Mouse (Mus musculus): Measurements from ENCODE around the gene Bdh1. TPM values are rescaled to one million over a fixed set of nuclear protein-coding genes. Genes with fewer than 3 reads are reported as not detected.
A peak's percentile ranks its signal among the peaks of the same experiment; 100 is the strongest.

Gene Bdh1
- polyA plus RNA-seq, 1 experiment from 2014 or later, result 43.4 TPM

DNA sequence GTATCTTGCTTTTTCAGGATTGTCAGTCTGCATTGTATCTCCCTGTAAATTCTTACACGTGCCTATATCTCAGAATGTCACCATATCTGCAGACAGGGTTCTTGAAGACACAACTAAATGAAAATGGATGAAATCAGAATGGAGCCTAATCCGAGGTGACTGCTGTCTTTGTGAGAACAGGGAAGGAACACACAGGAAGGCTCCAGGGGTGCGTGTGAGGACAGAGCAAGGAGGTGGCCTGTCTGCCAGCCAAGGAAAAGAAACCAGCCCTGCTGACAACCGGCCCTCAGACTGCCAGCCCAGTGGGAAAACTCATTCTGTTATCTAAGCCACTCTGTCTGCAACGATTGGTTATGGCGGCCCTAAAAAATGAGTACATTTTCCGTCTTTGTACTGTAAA lies 73.3 kb downstream of the Bdh1 start:
- no peaks in the 10 kb centered on the region for H3K36me3 ChIP-seq
- H3K9ac ChIP-seq, result no peak overlapping the region
- ATAC-seq (ENCODE audit: insufficient number of reproducible peaks, low FRiP score, low TSS enrichment, low read depth), result no peak
- 62% methylated on average over 7 of the region's 7 CpGs for WGBS
- H3K4me3 ChIP-seq, result no peak overlapping the region
- H3K4me2 ChIP-seq, result no peak overlapping the region
- H3K9me3 ChIP-seq, result no peaks in the 10 kb centered on the region
- peaks cover 34% of the 10 kb centered on the region for H3K4me1 ChIP-seq
- H3K27me3 ChIP-seq, result no peaks in the 10 kb centered on the region
- no peak overlapping the region for H3K27ac ChIP-seq

DNA sequence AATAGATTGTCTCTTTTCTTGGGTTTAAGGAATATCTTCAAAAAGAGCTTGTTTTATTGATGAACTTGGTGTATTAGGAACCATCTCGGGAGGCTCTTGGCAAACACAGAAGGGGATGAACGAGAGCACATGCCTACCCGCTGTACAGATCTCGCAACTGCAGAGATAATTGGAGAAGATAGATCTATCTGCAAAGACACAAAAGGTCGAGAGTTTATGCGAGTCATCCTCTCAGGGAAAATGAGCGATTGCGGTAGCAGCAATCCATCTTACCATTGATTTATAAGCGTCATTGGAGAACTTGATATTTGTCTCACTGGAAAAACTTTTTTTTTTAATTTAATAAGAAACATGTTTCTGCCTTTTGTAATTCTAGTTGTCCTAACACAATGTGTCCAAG lies 73.7 kb downstream of the Bdh1 start:
- WGBS, result 62% methylated on average over 9 of the region's 9 CpGs
- no peak overlapping the region for H3K4me3 ChIP-seq
- no peaks in the 10 kb centered on the region for H3K9me3 ChIP-seq
- no peak overlapping the region for H3K27ac ChIP-seq
- no peak for ATAC-seq (ENCODE audit: insufficient number of reproducible peaks, low FRiP score, low TSS enrichment, low read depth)
- H3K27me3 ChIP-seq, result no peaks in the 10 kb centered on the region
- H3K36me3 ChIP-seq, result no peaks in the 10 kb centered on the region
- peaks cover 38% of the 10 kb centered on the region for H3K4me1 ChIP-seq
- H3K4me2 ChIP-seq, result no peak overlapping the region
- no peak overlapping the region for H3K9ac ChIP-seq

DNA sequence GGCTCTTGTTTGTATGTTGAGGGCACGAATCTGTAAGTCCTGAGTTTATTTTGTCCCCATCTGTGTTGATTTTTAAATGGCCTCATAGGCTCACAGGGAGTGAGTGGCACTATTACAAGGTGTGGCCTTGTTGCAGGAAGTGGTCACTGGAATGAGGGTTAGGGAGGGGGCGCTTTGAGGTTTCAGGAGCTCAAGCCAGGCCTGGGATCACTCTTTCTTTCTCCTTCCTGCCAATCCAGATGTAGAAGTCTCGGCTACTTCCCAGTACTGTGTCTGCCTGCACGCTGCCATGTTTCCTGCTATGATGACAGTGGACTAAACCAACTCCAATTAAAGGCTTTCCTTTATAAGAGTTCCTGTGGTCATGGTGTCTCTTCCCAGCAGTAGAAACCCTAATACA lies 76.3 kb downstream of the Bdh1 start:
- WGBS, result 72% methylated on average over 4 of the region's 4 CpGs
- Histone ChIP-seq H3K36me3 (no peaks in the 10 kb centered on the region), H3K9me3 (no peaks in the 10 kb centered on the region), H3K4me2 (no peak overlapping the region), H3K4me1 (peaks cover 51% of the 10 kb centered on the region), H3K27ac (no peak overlapping the region), H3K4me3 (no peak overlapping the region), H3K9ac (no peak overlapping the region), H3K27me3 (no peaks in the 10 kb centered on the region)
- ATAC-seq (ENCODE audit: insufficient number of reproducible peaks, low FRiP score, low TSS enrichment, low read depth), result no peak

DNA sequence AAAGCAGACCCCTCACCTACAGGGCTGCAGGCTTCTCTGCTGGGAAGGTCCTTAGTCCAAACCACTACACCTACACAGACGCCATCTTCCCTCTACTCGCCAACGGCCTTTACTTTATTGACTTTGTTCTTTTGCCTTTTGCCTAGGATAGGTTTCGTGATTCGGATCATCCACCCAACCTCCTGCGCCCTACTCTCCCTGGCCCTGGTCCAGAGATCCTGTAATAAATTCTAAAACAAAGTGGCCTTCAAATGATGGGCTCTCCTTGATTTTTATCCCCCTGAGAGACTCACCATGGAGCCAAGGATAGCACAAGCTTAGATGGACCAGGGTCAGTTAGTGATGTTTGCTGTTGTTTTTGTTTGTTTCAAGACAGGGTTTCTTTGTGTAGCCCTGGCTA lies 76.9 kb downstream of the Bdh1 start:
- WGBS, result 94% methylated on average over 6 of the region's 6 CpGs
- Histone ChIP-seq H3K36me3 (no peaks in the 10 kb centered on the region), H3K4me3 (no peak overlapping the region), H3K27me3 (no peaks in the 10 kb centered on the region), H3K9ac (no peak overlapping the region), H3K9me3 (no peaks in the 10 kb centered on the region), H3K27ac (peak overlapping the region; percentile 29; the same call in 1 of the 2 replicates), H3K4me1 (peaks cover 48% of the 10 kb centered on the region), H3K4me2 (no peak overlapping the region)
- no peak for ATAC-seq (ENCODE audit: insufficient number of reproducible peaks, low FRiP score, low TSS enrichment, low read depth)

DNA sequence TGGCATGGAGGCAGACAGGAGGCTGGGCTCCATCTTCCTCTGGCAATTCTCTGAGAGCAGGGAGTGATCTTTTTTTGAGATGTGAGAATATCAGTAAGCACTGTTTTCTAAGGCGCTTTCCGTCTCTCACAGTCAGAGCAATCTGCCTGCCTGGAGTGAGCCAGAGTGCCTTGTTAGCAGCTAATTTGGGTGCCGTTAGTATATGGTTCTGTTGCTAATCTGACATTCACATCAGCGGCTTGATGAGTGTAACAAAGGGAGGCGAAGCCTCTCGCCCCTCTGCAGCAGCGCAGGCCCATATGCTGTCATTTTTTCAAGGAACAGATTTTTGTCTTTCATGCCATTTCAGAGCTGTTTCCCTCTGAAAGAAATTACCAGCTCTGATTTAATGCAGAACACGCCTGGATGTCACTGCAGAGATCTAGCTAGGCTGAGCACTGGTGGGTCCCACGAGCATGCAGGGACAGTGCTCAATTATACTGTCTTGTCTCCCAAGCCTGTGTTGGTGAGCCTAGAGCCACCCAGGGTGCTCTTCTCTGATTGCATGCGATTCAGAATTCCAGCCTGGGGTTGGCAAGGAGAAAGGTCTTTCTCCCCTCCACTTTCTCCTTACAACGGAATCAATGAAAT lies 77.7 kb downstream of the Bdh1 start:
- H3K36me3 ChIP-seq, result no peaks in the 10 kb centered on the region
- peak overlapping the region; percentile 29 for H3K27ac ChIP-seq
- no peak overlapping the region for H3K9ac ChIP-seq
- peaks cover 44% of the 10 kb centered on the region for H3K4me1 ChIP-seq
- ATAC-seq (ENCODE audit: insufficient number of reproducible peaks, low FRiP score, low TSS enrichment, low read depth), result no peak
- no peaks in the 10 kb centered on the region for H3K9me3 ChIP-seq
- WGBS, result 44% methylated on average over 11 of the region's 11 CpGs
- no peaks in the 10 kb centered on the region for H3K27me3 ChIP-seq
- H3K4me3 ChIP-seq, result no peak overlapping the region
- no peak overlapping the region for H3K4me2 ChIP-seq

DNA sequence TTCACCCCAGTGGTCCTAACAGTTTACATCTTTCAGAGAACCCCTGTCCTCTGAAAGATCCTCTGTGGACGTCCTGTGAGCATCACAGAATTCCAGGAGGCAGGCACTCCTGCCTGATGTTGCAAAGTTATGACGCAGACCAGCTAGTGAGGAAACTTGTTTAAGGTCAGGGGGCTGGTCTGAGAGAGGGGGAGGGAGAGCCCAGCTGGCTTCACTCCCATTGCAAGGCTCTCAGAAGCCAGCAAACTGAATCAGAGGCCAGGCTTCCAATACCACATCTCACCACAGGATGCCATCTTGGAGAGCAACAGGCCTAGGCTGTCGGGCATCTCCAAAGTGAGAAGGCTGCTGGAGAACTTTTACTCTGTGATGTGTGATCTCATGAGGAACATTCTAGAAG lies 78.5 kb downstream of the Bdh1 start:
- Histone ChIP-seq H3K4me3 (no peak overlapping the region), H3K4me2 (no peak overlapping the region), H3K9me3 (no peaks in the 10 kb centered on the region), H3K9ac (no peak overlapping the region), H3K4me1 (peaks cover 44% of the 10 kb centered on the region), H3K27ac (peak overlapping the region; percentile 23), H3K27me3 (no peaks in the 10 kb centered on the region), H3K36me3 (no peaks in the 10 kb centered on the region)
- WGBS, result 46% methylated on average over 3 of the region's 3 CpGs
- no peak for ATAC-seq (ENCODE audit: insufficient number of reproducible peaks, low FRiP score, low TSS enrichment, low read depth)

- Histone ChIP-seq H3K27ac (peak overlapping the region; percentile 77), H3K9ac (no peak overlapping the region), H3K4me2 (no peak overlapping the region), H3K4me3 (no peak overlapping the region), H3K36me3 (no peaks in the 10 kb centered on the region), H3K4me1 (peaks cover 44% of the 10 kb centered on the region), H3K27me3 (no peaks in the 10 kb centered on the region), H3K9me3 (no peaks in the 10 kb centered on the region)
- WGBS, result 37% methylated on average over 14 of the region's 14 CpGs
- peak; percentile 58; the same call in 1 of the 2 replicates for ATAC-seq (ENCODE audit: insufficient number of reproducible peaks, low FRiP score, low TSS enrichment, low read depth)
Measured at GRCm38 (mm10) chr16:31500969-31501750, 79.1 kb downstream of the Bdh1 start.

GRCm38 (mm10) chr16:31501751-31502365 lies 79.8 kb downstream of the Bdh1 start:
- 22% methylated on average over 14 of the region's 14 CpGs for WGBS
- Histone ChIP-seq H3K27ac (peak overlapping the region; percentile 77), H3K9me3 (no peaks in the 10 kb centered on the region), H3K4me3 (no peak overlapping the region), H3K36me3 (no peaks in the 10 kb centered on the region), H3K9ac (no peak overlapping the region), H3K4me1 (peaks cover 49% of the 10 kb centered on the region), H3K27me3 (no peaks in the 10 kb centered on the region), H3K4me2 (no peak overlapping the region; the same call in 1 of the 2 replicates)
- no peak; the same call in 1 of the 2 replicates for ATAC-seq (ENCODE audit: insufficient number of reproducible peaks, low FRiP score, low TSS enrichment, low read depth)

GRCm38 (mm10) chr16:31506665-31507456 lies 84.8 kb downstream of the Bdh1 start:
- H3K36me3 ChIP-seq, result no peaks in the 10 kb centered on the region
- 49% methylated on average over 10 of the region's 10 CpGs for WGBS
- H3K4me2 ChIP-seq, result peak overlapping the region; percentile 24
- no peak overlapping the region for H3K9ac ChIP-seq
- H3K27ac ChIP-seq, result peak overlapping the region; percentile 81
- no peaks in the 10 kb centered on the region for H3K9me3 ChIP-seq
- H3K4me3 ChIP-seq, result no peak overlapping the region; the same call in 1 of the 2 replicates
- no peaks in the 10 kb centered on the region for H3K27me3 ChIP-seq
- H3K4me1 ChIP-seq, result peaks cover 54% of the 10 kb centered on the region
- ATAC-seq (ENCODE audit: insufficient number of reproducible peaks, low FRiP score, low TSS enrichment, low read depth), result peak; percentile 41; the same call in 1 of the 2 replicates

GRCm38 (mm10) chr16:31507457-31507755 lies 85.3 kb downstream of the Bdh1 start:
- ATAC-seq (ENCODE audit: insufficient number of reproducible peaks, low FRiP score, low TSS enrichment, low read depth), result no peak
- peak overlapping the region; percentile 24 for H3K4me2 ChIP-seq
- no peaks in the 10 kb centered on the region for H3K27me3 ChIP-seq
- H3K9me3 ChIP-seq, result no peaks in the 10 kb centered on the region
- H3K36me3 ChIP-seq, result no peaks in the 10 kb centered on the region
- WGBS, result 43% methylated on average over 6 of the region's 6 CpGs
- no peak overlapping the region; the same call in 1 of the 2 replicates for H3K4me3 ChIP-seq
- no peak overlapping the region for H3K9ac ChIP-seq
- peaks cover 50% of the 10 kb centered on the region for H3K4me1 ChIP-seq
- H3K27ac ChIP-seq, result peak overlapping the region; percentile 81

DNA sequence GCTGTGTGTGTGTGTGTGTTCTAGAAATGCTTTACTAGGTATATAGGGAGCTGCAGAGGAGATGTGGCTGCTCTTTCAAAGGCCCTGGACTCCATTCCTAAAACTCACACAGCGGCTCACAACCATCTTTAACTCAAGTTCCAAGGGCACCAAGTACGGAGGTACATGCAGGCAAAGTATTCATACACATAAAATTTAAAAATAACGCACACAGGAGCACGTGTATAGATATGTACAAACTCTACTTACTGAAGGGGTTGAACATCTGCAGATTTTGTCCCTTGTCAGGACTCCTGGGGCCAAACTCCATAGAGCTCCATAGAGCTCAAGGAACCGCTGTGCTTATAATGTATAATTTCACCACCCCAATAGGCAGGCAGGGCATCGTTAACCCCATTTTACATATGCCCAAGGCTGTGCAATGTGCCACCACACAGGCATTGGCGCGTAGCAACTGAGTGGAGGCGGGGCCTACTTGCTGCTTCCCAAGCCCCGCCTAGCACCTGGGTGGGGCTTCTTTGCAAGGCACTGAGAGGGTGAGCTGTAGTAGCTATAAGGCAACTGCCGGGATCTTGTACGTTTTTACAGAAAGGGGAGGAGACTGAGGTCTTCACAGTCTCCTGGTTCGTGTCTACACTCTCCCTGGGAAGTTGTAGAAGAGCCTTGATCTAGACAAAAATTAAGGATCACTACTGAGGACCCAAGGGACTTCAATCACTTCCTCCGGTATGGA lies 85.9 kb downstream of the Bdh1 start:
- Histone ChIP-seq H3K9me3 (no peaks in the 10 kb centered on the region), H3K4me2 (0 out of 2 replicates have a peak overlapping the region, but pooled peaks have one; percentile 46), H3K36me3 (no peaks in the 10 kb centered on the region), H3K9ac (no peak overlapping the region), H3K27ac (peak overlapping the region; percentile 81), H3K27me3 (no peaks in the 10 kb centered on the region), H3K4me3 (no peak overlapping the region), H3K4me1 (peaks cover 45% of the 10 kb centered on the region)
- WGBS, result 35% methylated on average over 14 of the region's 14 CpGs
- no peak for ATAC-seq (ENCODE audit: insufficient number of reproducible peaks, low FRiP score, low TSS enrichment, low read depth)

Data from limb, embryonic 15.5 days (tissue).